Mouse (Mus musculus) kidney, embryonic 14.5 days (tissue): ENCODE data around the gene Rab31. TPM values are rescaled to one million over a fixed set of nuclear protein-coding genes. Genes with fewer than 3 reads are reported as not detected.

Experiments used
- ATAC-seq: fragments of 200-750 bp; cut with Nextera tagmentation; 2 replicates; pipeline ENCODE4 v1.8.0; 2017; ENCODE audit warnings: moderate number of reproducible peaks, mild to moderate bottlenecking, moderate TSS enrichment, moderate library complexity; ENCODE audit not compliant: low FRiP score, low TSS enrichment
- H3K27ac ChIP-seq: fragments of 300-500 bp; sonication (generic); 2 replicates; pipeline ENCODE4 v1.5.1; 2014; ENCODE audit warnings: low read depth, mild to moderate bottlenecking, low read length, moderate library complexity, mixed read lengths
- H3K27me3 ChIP-seq: fragments of 300-500 bp; sonication (generic); 2 replicates; pipeline ENCODE4 v1.6.1; 2014; ENCODE audit warnings: mild to moderate bottlenecking, low read length; ENCODE audit not compliant: control insufficient read depth, insufficient read depth
- H3K36me3 ChIP-seq: fragments of 300-500 bp; sonication (generic); 2 replicates; pipeline ENCODE4 v1.6.1; 2014; ENCODE audit warnings: low read length, mixed read lengths; ENCODE audit not compliant: control insufficient read depth, insufficient read depth
- H3K4me1 ChIP-seq: fragments of 300-500 bp; sonication (generic); 2 replicates; pipeline ENCODE4 v1.6.1; 2014; ENCODE audit warnings: low read length, mixed read lengths; ENCODE audit not compliant: control insufficient read depth, insufficient read depth
- H3K4me2 ChIP-seq: fragments of 300-500 bp; sonication (generic); replicated peaks from 2 replicates; pipeline ENCODE4 v1.6.1; 2014; ENCODE audit warnings: low read depth, mild to moderate bottlenecking, low read length
- H3K4me3 ChIP-seq: fragments of 300-500 bp; sonication (generic); 2 replicates; pipeline ENCODE4 v1.5.1; 2014; ENCODE audit warnings: mild to moderate bottlenecking, low read length
- H3K9ac ChIP-seq: fragments of 300-500 bp; sonication (generic); 2 replicates; pipeline ENCODE4 v1.6.1; 2014; ENCODE audit warnings: low read depth, mild to moderate bottlenecking, low read length, moderate library complexity
- H3K9me3 ChIP-seq: fragments of 300-500 bp; sonication (generic); 2 replicates; pipeline ENCODE4 v1.6.1; 2016; ENCODE audit warnings: low read length; ENCODE audit not compliant: control insufficient read depth
- WGBS: fragments of 180-500 bp; shearing (Covaris S2); extraction: QIAGEN DNeasy Blood & Tissue Kit; methylation state at CpG from one replicate; pipeline ENCODE4 v1.1.7; 2014; 5-methylcytosine and 5-hydroxymethylcytosine counted together
- polyA plus RNA-seq: library from polyadenylated mRNA; unstranded; fragments of >200 nt; fragmentation: Nextera tagmentation; extraction: Ambion mirVana; gene quantifications from 2 replicates; pipeline ENCODE4 v1.2.1, GENCODE M21; 2014

Gene Rab31
- polyA plus RNA-seq, 1 experiment from 2014 or later, result 38.0 TPM

GRCm38 (mm10) chr17:65696939-65697338 is 75.6 kb downstream of the Rab31 start:
- no peaks in the 10 kb centered on the region for H3K9me3 ChIP-seq
- no peak overlapping the region for H3K4me2 ChIP-seq
- 95% methylated on average over 13 of the region's 13 CpGs for whole genome bisulfite sequencing
- H3K36me3 ChIP-seq, result no peaks in the 10 kb centered on the region; the same call in 1 of the 2 replicates
- no peak overlapping the region for H3K9ac ChIP-seq
- no peak for ATAC-seq
- no peak overlapping the region for H3K27ac ChIP-seq
- H3K4me1 ChIP-seq, result 0 out of 2 replicates have a peak, but pooled peaks cover 8% of the 10 kb centered on the region
- H3K4me3 ChIP-seq, result no peak overlapping the region
- no peaks in the 10 kb centered on the region for H3K27me3 ChIP-seq

GRCm38 (mm10) chr17:65692276-65692675 is 80.3 kb downstream of the Rab31 start:
- Histone ChIP-seq H3K4me3 (no peak overlapping the region), H3K27me3 (no peaks in the 10 kb centered on the region), H3K4me1 (no peaks in the 10 kb centered on the region), H3K9me3 (no peaks in the 10 kb centered on the region), H3K4me2 (no peak overlapping the region), H3K27ac (no peak overlapping the region), H3K36me3 (no peaks in the 10 kb centered on the region; the same call in 1 of the 2 replicates), H3K9ac (no peak overlapping the region)
- 82% methylated on average over 4 of the region's 4 CpGs for WGBS
- no peak for ATAC-seq

- no peaks in the 10 kb centered on the region for H3K9me3 ChIP-seq
- H3K4me2 ChIP-seq, result no peak overlapping the region
- H3K9ac ChIP-seq, result no peak overlapping the region
- H3K36me3 ChIP-seq, result no peaks in the 10 kb centered on the region
- ATAC-seq, result no peak
- H3K27me3 ChIP-seq, result no peaks in the 10 kb centered on the region
- H3K27ac ChIP-seq, result no peak overlapping the region
- WGBS, result 87% methylated on average over 2 of the region's 2 CpGs
- no peaks in the 10 kb centered on the region for H3K4me1 ChIP-seq
- H3K4me3 ChIP-seq, result no peak overlapping the region
These were observed 88.8 kb downstream of the Rab31 start for GRCm38 (mm10) chr17:65683731-65684130.

- H3K9ac ChIP-seq, result no peak overlapping the region
- no peaks in the 10 kb centered on the region for H3K27me3 ChIP-seq
- H3K4me1 ChIP-seq, result no peaks in the 10 kb centered on the region
- H3K4me3 ChIP-seq, result no peak overlapping the region
- H3K9me3 ChIP-seq, result no peaks in the 10 kb centered on the region
- H3K4me2 ChIP-seq, result no peak overlapping the region
- no peak overlapping the region for H3K27ac ChIP-seq
- no peaks in the 10 kb centered on the region for H3K36me3 ChIP-seq
- WGBS, result 90% methylated on average over 3 of the region's 3 CpGs
- ATAC-seq, result no peak
These were observed 89.2 kb downstream of the Rab31 start for GRCm38 (mm10) chr17:65683316-65683715.

GRCm38 (mm10) chr17:65682071-65682680 is 90.4 kb downstream of the Rab31 start:
- H3K4me1 ChIP-seq, result no peaks in the 10 kb centered on the region
- no peak overlapping the region for H3K4me2 ChIP-seq
- no peak for ATAC-seq
- H3K9ac ChIP-seq, result no peak overlapping the region
- no peak overlapping the region for H3K4me3 ChIP-seq
- no peaks in the 10 kb centered on the region for H3K36me3 ChIP-seq
- H3K27ac ChIP-seq, result no peak overlapping the region
- WGBS, result 87% methylated on average over 5 of the region's 5 CpGs
- H3K27me3 ChIP-seq, result no peaks in the 10 kb centered on the region
- H3K9me3 ChIP-seq, result no peaks in the 10 kb centered on the region

GRCm38 (mm10) chr17:65681516-65681915 is 91.0 kb downstream of the Rab31 start:
- ATAC-seq, result no peak
- H3K9me3 ChIP-seq, result no peaks in the 10 kb centered on the region
- WGBS, result 86% methylated on average over 6 of the region's 6 CpGs
- no peak overlapping the region for H3K9ac ChIP-seq
- no peaks in the 10 kb centered on the region for H3K27me3 ChIP-seq
- H3K4me1 ChIP-seq, result no peaks in the 10 kb centered on the region
- H3K27ac ChIP-seq, result no peak overlapping the region
- no peaks in the 10 kb centered on the region for H3K36me3 ChIP-seq
- H3K4me2 ChIP-seq, result no peak overlapping the region
- no peak overlapping the region for H3K4me3 ChIP-seq

GRCm38 (mm10) chr17:65680801-65681412 is 91.6 kb downstream of the Rab31 start:
- Histone ChIP-seq H3K9me3 (no peaks in the 10 kb centered on the region), H3K4me3 (no peak overlapping the region), H3K36me3 (no peaks in the 10 kb centered on the region), H3K27ac (no peak overlapping the region), H3K4me2 (no peak overlapping the region), H3K4me1 (no peaks in the 10 kb centered on the region), H3K27me3 (no peaks in the 10 kb centered on the region), H3K9ac (no peak overlapping the region)
- ATAC-seq, result no peak
- WGBS, result 82% methylated on average over 2 of the region's 2 CpGs

GRCm38 (mm10) chr17:65679806-65680446 is 92.6 kb downstream of the Rab31 start:
- Histone ChIP-seq H3K27me3 (no peaks in the 10 kb centered on the region), H3K4me3 (no peak overlapping the region), H3K4me1 (no peaks in the 10 kb centered on the region), H3K9ac (no peak overlapping the region), H3K27ac (no peak overlapping the region), H3K36me3 (no peaks in the 10 kb centered on the region), H3K9me3 (no peaks in the 10 kb centered on the region), H3K4me2 (no peak overlapping the region)
- 70% methylated on average over 14 of the region's 14 CpGs for WGBS
- ATAC-seq, result no peak

GRCm38 (mm10) chr17:65677742-65678141 is 94.8 kb downstream of the Rab31 start:
- H3K4me1 ChIP-seq, result no peaks in the 10 kb centered on the region
- H3K36me3 ChIP-seq, result no peaks in the 10 kb centered on the region
- no peak overlapping the region for H3K4me2 ChIP-seq
- WGBS, result 88% methylated on average over 1 of the region's 1 CpGs
- no peaks in the 10 kb centered on the region for H3K27me3 ChIP-seq
- no peak for ATAC-seq
- H3K4me3 ChIP-seq, result no peak overlapping the region
- no peak overlapping the region for H3K27ac ChIP-seq
- H3K9me3 ChIP-seq, result no peaks in the 10 kb centered on the region
- H3K9ac ChIP-seq, result no peak overlapping the region
